Mouse (Mus musculus): ENCODE measurements around the gene Hist2h3b.

GRCm38 (mm10) chr3:96219661-96220130, 48.8 kb upstream of the Hist2h3b start, which contains the start of the genes Bola1 and Hist2h2ab:
- no peak for TF ChIP-seq CTCF (conservative IDR thresholded peaks at IDR 0.05; ENCODE audit: low read length)
- TF ChIP-seq POU5F1 (IDR thresholded peaks at IDR 0.05; ENCODE audit: borderline replicate concordance, low read length): no peak
